Mouse (Mus musculus): ENCODE measurements around the gene Arid3a.

DNA sequence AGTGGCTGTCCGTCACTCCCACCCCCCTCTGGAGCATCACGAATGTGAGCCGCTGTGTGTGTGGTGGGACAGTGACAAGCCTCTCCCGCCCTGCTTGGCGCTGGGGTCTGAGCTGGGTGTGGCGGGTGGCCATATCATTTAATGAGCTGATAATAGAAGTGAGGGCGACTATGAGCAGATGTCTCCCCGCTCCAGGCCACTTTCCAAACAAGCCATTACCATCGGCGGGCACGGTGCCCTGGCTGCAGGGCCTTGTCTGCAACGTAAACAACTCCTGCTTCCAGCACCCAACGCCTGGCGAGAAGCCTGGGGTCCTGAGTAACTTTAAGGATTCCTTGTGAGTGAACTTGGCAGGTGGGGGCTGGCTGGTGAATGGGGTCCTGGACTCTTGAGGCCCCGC is 71.0 kb downstream of the Arid3a start:
- no peak for TF ChIP-seq POLR2A (IDR thresholded peaks at IDR 0.05; ENCODE audit: low read depth, low read length)
- TF ChIP-seq CTCF (conservative IDR thresholded peaks at IDR 0.05; ENCODE audit: insufficient read depth, insufficient read length, low read depth, low read length) = no peak
